Mouse (Mus musculus): ENCODE data around the gene Aqp6. TPM values are rescaled to one million over a fixed set of nuclear protein-coding genes. Genes with fewer than 3 reads are reported as not detected.

The Aqp6 gene
- polyA plus RNA-seq (2014; fragmentation: Nextera tagmentation; extraction: Ambion mirVana): 0.11 and 0.22 TPM in 2 replicates

DNA sequence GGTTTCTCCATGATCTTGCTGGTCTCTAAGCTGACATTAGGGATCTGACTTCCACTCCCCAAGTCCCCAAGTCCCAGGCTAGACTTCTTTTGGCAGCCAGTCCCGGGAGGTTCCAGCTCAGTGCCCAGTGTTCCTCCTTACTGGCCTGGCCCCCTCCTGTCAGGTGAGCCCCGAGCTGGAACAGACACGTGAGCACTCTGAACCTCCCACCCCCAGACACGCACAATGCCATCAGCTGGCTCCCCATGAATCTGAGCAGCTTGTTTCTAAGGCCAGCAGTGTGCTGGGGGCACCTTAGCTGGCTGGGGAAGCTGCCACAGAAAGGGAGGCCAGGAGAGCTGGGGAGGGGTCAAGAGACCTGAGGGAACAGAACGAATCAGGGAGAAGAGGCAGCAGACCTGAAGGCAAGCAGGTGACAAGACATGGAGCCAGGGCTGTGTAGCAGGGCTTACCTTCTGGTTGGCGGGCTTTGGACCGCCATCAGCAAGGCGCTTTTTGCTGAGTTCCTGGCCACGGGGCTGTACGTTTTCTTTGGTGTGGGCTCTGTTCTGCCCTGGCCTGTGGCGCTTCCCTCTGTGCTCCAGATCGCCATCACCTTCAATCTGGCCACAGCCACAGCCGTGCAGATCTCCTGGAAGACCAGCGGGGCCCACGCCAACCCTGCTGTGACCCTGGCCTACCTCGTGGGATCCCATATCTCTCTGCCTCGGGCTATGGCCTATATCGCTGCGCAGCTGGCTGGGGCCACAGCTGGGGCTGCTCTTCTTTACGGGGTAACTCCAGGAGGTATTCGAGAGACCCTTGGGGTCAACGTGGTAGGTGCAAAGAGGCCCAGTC lies at the start of gene Aqp6:
TSS of gene Aqp6 (plus strand) at position 415 of the 837 bp plus-strand sequence.
- Histone ChIP-seq H3K36me3 (ENCODE audit: control insufficient read depth, insufficient read depth, low read length) (no peaks in the 10 kb centered on the region), H3K4me1 (ENCODE audit: control insufficient read depth, insufficient read depth, low read length) (peaks cover 16% of the 10 kb centered on the region), H3K27ac (ENCODE audit: low read depth, low read length) (no peak within 1 kb of the TSS), H3K27me3 (ENCODE audit: control insufficient read depth, insufficient read depth, low read length) (peaks cover 6% of the 10 kb centered on the region; the same call in 1 of the 2 replicates), H3K9me3 (ENCODE audit: control insufficient read depth, low read length) (no peaks in the 10 kb centered on the region), H3K4me2 (no peak within 1 kb of the TSS), H3K4me3 (ENCODE audit: low read depth, low read length) (no peak within 1 kb of the TSS), H3K9ac (ENCODE audit: low read length) (no peak within 1 kb of the TSS)
- ATAC-seq (ENCODE audit: low FRiP score) (no peak), DNase-seq (ENCODE audit: low spot score, missing footprints) (no peak)
- 63% methylated on average over 22 of the region's 22 CpGs for WGBS

DNA sequence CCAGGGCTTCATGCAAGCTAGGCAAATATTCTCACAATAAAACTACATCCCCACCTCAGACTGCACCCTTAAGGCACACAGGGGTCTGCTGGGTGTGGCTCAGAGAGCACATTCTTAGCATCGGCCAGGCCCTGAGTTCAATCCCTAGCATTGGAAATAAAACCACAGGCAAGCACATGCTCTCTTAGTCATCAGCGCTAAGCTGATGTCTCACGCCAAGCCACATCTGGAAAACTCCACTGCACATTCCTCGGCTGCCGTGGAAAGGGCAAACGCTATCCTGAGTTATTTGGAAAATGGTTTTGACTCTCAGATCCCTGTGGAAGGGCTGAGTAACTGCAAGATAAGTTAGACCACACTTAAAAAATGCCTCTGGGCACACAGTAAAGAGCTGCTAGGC lies 47.4 kb upstream of the Aqp6 start:
- Histone ChIP-seq H3K9ac (ENCODE audit: low read length) (no peak overlapping the region), H3K4me2 (no peak overlapping the region), H3K4me1 (ENCODE audit: control insufficient read depth, insufficient read depth, low read length) (no peaks in the 10 kb centered on the region), H3K27ac (ENCODE audit: low read depth, low read length) (no peak overlapping the region), H3K27me3 (ENCODE audit: control insufficient read depth, insufficient read depth, low read length) (no peaks in the 10 kb centered on the region), H3K9me3 (ENCODE audit: control insufficient read depth, low read length) (no peaks in the 10 kb centered on the region), H3K36me3 (ENCODE audit: control insufficient read depth, insufficient read depth, low read length) (no peaks in the 10 kb centered on the region), H3K4me3 (ENCODE audit: low read depth, low read length) (no peak overlapping the region)
- ATAC-seq (ENCODE audit: low FRiP score): no peak
- WGBS: 80% methylated on average over 6 of the region's 6 CpGs
- DNase-seq (ENCODE audit: low spot score, missing footprints): no peak

DNA sequence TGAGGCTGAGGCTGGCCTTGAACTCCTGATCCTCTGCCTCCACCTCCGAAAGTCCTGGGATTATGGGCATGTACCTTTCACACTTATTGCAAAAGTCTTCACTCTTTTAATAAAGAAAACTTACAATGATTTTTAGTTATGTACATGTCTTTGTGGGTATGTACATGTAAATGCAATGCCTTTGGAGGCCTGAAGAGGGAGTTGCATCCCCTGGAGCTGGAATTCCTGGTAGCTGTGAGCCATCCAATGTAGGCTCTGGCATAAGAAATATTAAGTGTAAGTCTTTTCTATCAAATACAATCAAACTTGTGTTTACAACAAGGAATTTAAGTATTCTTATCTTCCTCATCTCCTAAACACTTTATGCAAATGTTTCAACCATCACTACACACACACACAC lies 42.3 kb upstream of the Aqp6 start:
- Histone ChIP-seq H3K27ac (ENCODE audit: low read depth, low read length) (no peak overlapping the region), H3K9ac (ENCODE audit: low read length) (no peak overlapping the region), H3K4me1 (ENCODE audit: control insufficient read depth, insufficient read depth, low read length) (peaks cover 8% of the 10 kb centered on the region), H3K9me3 (ENCODE audit: control insufficient read depth, low read length) (no peaks in the 10 kb centered on the region), H3K4me2 (no peak overlapping the region), H3K36me3 (ENCODE audit: control insufficient read depth, insufficient read depth, low read length) (no peaks in the 10 kb centered on the region), H3K4me3 (ENCODE audit: low read depth, low read length) (no peak overlapping the region), H3K27me3 (ENCODE audit: control insufficient read depth, insufficient read depth, low read length) (no peaks in the 10 kb centered on the region)
- ATAC-seq (ENCODE audit: low FRiP score) (no peak), DNase-seq (ENCODE audit: low spot score, missing footprints) (no peak)
- 94% methylated on average over 1 of the region's 1 CpGs for WGBS

DNA sequence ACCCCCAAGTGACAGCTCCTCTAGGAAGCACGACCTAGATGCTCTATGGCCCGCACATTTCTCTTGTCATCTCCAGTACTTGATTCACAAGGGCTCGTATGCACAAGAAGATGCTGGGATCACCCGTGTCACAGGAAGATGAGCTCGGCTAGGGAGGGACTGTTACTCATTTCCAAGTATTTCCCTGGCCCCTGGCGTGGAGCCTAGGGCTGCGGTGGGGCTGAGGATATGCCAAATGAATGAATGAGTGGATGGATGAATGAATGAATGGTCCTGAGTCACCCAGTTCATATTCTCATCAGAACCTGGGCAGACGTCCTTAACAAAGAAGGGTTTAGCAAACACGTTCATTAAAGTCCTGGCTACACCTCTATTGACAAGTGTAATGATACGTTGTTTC lies 41.0 kb upstream of the Aqp6 start:
- H3K27me3 ChIP-seq (ENCODE audit: control insufficient read depth, insufficient read depth, low read length): no peaks in the 10 kb centered on the region; the same call in 1 of the 2 replicates
- 72% methylated on average over 10 of the region's 10 CpGs for WGBS
- H3K9ac ChIP-seq (ENCODE audit: low read length): no peak overlapping the region
- DNase-seq (ENCODE audit: low spot score, missing footprints) (no peak), ATAC-seq (ENCODE audit: low FRiP score) (no peak)
- H3K36me3 ChIP-seq (ENCODE audit: control insufficient read depth, insufficient read depth, low read length): no peaks in the 10 kb centered on the region
- peaks cover 8% of the 10 kb centered on the region for H3K4me1 ChIP-seq (ENCODE audit: control insufficient read depth, insufficient read depth, low read length)
- no peaks in the 10 kb centered on the region for H3K9me3 ChIP-seq (ENCODE audit: control insufficient read depth, low read length)
- no peak overlapping the region for H3K4me2 ChIP-seq
- no peak overlapping the region for H3K4me3 ChIP-seq (ENCODE audit: low read depth, low read length)
- H3K27ac ChIP-seq (ENCODE audit: low read depth, low read length): no peak overlapping the region

DNA sequence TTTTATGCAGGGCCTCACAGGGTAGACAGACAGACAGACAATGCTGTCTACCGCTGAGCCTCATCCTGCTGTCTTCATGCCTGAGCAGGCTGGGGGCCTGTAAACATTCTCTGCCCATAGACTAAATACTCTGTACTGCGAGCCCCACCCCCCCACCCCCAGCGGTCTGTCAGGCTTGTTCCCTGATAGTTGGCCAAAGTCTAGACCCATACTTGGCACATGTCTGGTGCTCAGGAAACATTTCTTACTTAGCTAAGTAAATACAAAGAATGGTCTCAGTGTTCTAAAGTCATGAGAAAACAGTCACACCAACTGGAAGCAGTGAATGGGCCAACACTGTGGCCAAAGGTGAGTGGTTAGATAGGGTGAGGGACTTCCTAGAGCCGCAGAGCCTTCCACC lies 33.8 kb upstream of the Aqp6 start:
- Histone ChIP-seq H3K4me2 (no peak overlapping the region), H3K27ac (ENCODE audit: low read depth, low read length) (no peak overlapping the region), H3K9me3 (ENCODE audit: control insufficient read depth, low read length) (no peaks in the 10 kb centered on the region), H3K9ac (ENCODE audit: low read length) (no peak overlapping the region), H3K27me3 (ENCODE audit: control insufficient read depth, insufficient read depth, low read length) (no peaks in the 10 kb centered on the region; the same call in 1 of the 2 replicates), H3K4me1 (ENCODE audit: control insufficient read depth, insufficient read depth, low read length) (no peaks in the 10 kb centered on the region), H3K36me3 (ENCODE audit: control insufficient read depth, insufficient read depth, low read length) (no peaks in the 10 kb centered on the region), H3K4me3 (ENCODE audit: low read depth, low read length) (no peak overlapping the region)
- WGBS: 76% methylated on average over 4 of the region's 4 CpGs
- DNase-seq (ENCODE audit: low spot score, missing footprints): no peak
- no peak for ATAC-seq (ENCODE audit: low FRiP score)

DNA sequence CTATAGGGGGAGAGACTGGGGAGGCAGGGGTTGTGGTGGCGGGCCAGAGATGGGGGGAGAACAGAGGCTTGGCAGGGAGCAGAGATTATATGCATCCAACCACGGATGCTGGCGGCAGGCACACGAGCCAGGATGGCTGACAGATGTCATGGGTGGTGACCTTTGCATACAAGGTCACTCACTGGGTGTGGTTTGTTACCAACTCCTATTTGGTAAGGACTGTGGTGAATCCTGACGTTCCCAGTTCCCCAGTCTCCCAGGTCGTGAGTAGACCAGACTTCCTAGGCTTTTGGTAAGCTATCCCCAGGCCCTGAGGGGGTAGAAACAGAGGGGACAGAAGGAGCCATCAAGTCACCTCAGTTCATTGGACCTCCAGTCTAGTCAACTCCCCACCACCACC lies 32.5 kb upstream of the Aqp6 start:
- DNase-seq (ENCODE audit: low spot score, missing footprints): no peak
- Histone ChIP-seq H3K36me3 (ENCODE audit: control insufficient read depth, insufficient read depth, low read length) (no peaks in the 10 kb centered on the region), H3K4me1 (ENCODE audit: control insufficient read depth, insufficient read depth, low read length) (no peaks in the 10 kb centered on the region), H3K4me2 (no peak overlapping the region), H3K9ac (ENCODE audit: low read length) (no peak overlapping the region), H3K27ac (ENCODE audit: low read depth, low read length) (no peak overlapping the region), H3K4me3 (ENCODE audit: low read depth, low read length) (no peak overlapping the region), H3K9me3 (ENCODE audit: control insufficient read depth, low read length) (no peaks in the 10 kb centered on the region), H3K27me3 (ENCODE audit: control insufficient read depth, insufficient read depth, low read length) (no peaks in the 10 kb centered on the region; the same call in 1 of the 2 replicates)
- WGBS: 67% methylated on average over 6 of the region's 6 CpGs
- ATAC-seq (ENCODE audit: low FRiP score): no peak

DNA sequence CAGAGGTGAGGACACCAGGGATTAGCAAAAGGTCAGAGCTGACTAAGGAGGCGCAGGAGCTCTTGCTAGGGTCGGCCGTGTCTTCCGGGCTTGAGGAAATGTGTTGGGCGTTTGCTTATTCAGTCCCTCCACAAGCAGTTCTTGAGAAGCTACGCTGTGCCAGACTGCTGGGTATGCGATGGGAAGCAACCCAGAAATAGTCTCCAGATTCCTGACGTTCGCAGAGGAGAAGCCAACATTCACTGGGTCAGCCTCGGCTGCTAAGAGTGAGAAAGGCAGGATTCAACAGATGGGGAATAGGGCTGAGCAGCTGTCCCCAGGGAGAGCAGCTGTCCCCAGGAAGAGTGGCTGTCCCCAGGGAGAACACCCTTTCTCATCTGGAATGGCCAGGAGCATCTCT lies 32.1 kb upstream of the Aqp6 start:
- WGBS: 80% methylated on average over 10 of the region's 10 CpGs
- Histone ChIP-seq H3K4me2 (no peak overlapping the region), H3K36me3 (ENCODE audit: control insufficient read depth, insufficient read depth, low read length) (no peaks in the 10 kb centered on the region), H3K4me3 (ENCODE audit: low read depth, low read length) (no peak overlapping the region), H3K4me1 (ENCODE audit: control insufficient read depth, insufficient read depth, low read length) (no peaks in the 10 kb centered on the region), H3K27me3 (ENCODE audit: control insufficient read depth, insufficient read depth, low read length) (no peaks in the 10 kb centered on the region; the same call in 1 of the 2 replicates), H3K27ac (ENCODE audit: low read depth, low read length) (no peak overlapping the region), H3K9ac (ENCODE audit: low read length) (no peak overlapping the region), H3K9me3 (ENCODE audit: control insufficient read depth, low read length) (no peaks in the 10 kb centered on the region)
- DNase-seq (ENCODE audit: low spot score, missing footprints) (no peak), ATAC-seq (ENCODE audit: low FRiP score) (no peak)

DNA sequence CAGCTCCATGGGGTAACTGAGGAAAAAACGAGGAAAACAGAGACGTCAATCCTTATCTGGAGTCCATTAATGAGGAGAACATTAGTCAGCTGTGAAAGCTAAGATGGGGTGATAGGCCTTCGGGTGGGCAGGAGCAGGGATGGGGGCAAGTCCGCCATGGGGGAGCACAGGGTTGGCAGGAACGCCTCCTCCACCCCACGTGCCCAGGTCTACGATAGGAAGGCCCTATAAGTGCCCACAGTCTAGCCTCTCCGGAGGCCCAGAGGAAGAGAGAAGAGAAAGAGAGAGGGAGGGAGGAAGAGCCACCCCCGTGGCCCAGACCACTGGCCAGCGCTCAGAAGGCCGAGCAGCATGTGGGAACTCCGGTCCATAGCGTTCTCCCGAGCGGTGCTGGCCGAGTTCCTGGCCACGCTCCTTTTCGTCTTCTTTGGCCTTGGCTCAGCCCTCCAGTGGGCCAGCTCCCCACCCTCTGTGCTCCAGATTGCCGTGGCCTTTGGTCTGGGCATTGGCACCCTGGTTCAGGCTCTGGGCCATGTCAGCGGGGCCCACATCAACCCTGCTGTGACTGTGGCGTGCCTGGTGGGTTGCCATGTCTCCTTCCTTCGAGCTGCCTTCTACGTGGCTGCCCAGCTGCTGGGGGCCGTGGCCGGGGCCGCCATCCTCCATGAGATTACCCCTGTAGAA lies 22.3 kb upstream of the Aqp6 start, which contains the start of gene Aqp2:
TSS of gene Aqp2 (plus strand) at position 254 of the 684 bp plus-strand sequence.
- H3K27me3 ChIP-seq (ENCODE audit: control insufficient read depth, insufficient read depth, low read length): peaks cover 25% of the 10 kb centered on the region
- no peaks in the 10 kb centered on the region for H3K36me3 ChIP-seq (ENCODE audit: control insufficient read depth, insufficient read depth, low read length)
- H3K4me1 ChIP-seq (ENCODE audit: control insufficient read depth, insufficient read depth, low read length): peaks cover under 1% of the 10 kb centered on the region
- no peak within 1 kb of the TSS for H3K4me2 ChIP-seq
- 88% methylated on average over 26 of the region's 26 CpGs for WGBS
- H3K9me3 ChIP-seq (ENCODE audit: control insufficient read depth, low read length): no peaks in the 10 kb centered on the region
- H3K27ac ChIP-seq (ENCODE audit: low read depth, low read length): no peak within 1 kb of the TSS
- no peak within 1 kb of the TSS for H3K4me3 ChIP-seq (ENCODE audit: low read depth, low read length)
- no peak within 1 kb of the TSS for H3K9ac ChIP-seq (ENCODE audit: low read length)
- ATAC-seq (ENCODE audit: low FRiP score) (no peak), DNase-seq (ENCODE audit: low spot score, missing footprints) (no peak)

Measured in midbrain, embryonic 11.5 days (tissue).